Mouse (Mus musculus) intestine, postnatal 0 days (tissue): ENCODE results near the gene Zbtb20. TPM values are rescaled to one million over a fixed set of nuclear protein-coding genes. Genes with fewer than 3 reads are reported as not detected.

Source experiments
- ATAC-seq: fragments of 200-750 bp; cut with Nextera tagmentation; 2 replicates; pipeline ENCODE4 v1.8.0; 2017; ENCODE audit warnings: mild to moderate bottlenecking, moderate TSS enrichment, moderate library complexity
- H3K27ac ChIP-seq: fragments of 300-500 bp; sonication (generic); 2 replicates; pipeline ENCODE4 v1.5.1; 2014; ENCODE audit warnings: mild to moderate bottlenecking, low read depth, low read length, moderate library complexity
- H3K27me3 ChIP-seq: fragments of 300-500 bp; sonication (generic); replicated peaks from 2 replicates; pipeline ENCODE4 v1.6.1; 2014; ENCODE audit warnings: low read length, mixed read lengths; ENCODE audit not compliant: control insufficient read depth, insufficient read depth
- H3K36me3 ChIP-seq: fragments of 300-500 bp; sonication (generic); 2 replicates; pipeline ENCODE4 v1.6.1; 2014; ENCODE audit warnings: mild to moderate bottlenecking, moderate library complexity; ENCODE audit not compliant: control insufficient read depth, insufficient read depth
- H3K4me1 ChIP-seq: fragments of 300-500 bp; sonication (generic); replicated peaks from 2 replicates; pipeline ENCODE4 v1.6.1; 2014; ENCODE audit warnings: antibody characterized with exemption, low read length, mixed read lengths; ENCODE audit not compliant: control insufficient read depth, insufficient read depth
- H3K4me2 ChIP-seq: fragments of 300-500 bp; sonication (generic); replicated peaks from 2 replicates; pipeline ENCODE4 v1.6.1; 2014; ENCODE audit warnings: low read depth, mild to moderate bottlenecking, moderate library complexity
- H3K4me3 ChIP-seq: fragments of 300-500 bp; sonication (generic); 2 replicates; pipeline ENCODE4 v1.5.1; 2014; ENCODE audit warnings: low read depth, low read length
- H3K9ac ChIP-seq: fragments of 300-500 bp; sonication (generic); 2 replicates; pipeline ENCODE4 v1.6.1; 2014; ENCODE audit warnings: mild to moderate bottlenecking, low read depth, low read length
- H3K9me3 ChIP-seq: fragments of 300-500 bp; sonication (generic); 2 replicates; pipeline ENCODE4 v1.6.1; 2016; ENCODE audit warnings: mixed run types; ENCODE audit not compliant: control insufficient read depth
- CTCF ChIP-seq: sonication (generic); IDR thresholded peaks from 2 replicates; pipeline ENCODE4 v1.5.1; 2016; ENCODE audit warnings: low read depth, mild to moderate bottlenecking, control low read depth, antibody characterized with exemption, moderate library complexity
- WGBS: fragments of 180-500 bp; shearing (Covaris S2); extraction: QIAGEN DNeasy Blood & Tissue Kit; methylation state at CpG from one replicate; pipeline ENCODE4 v1.1.7; 2014; 5-methylcytosine and 5-hydroxymethylcytosine counted together
- polyA plus RNA-seq: library from polyadenylated mRNA; unstranded; fragments of >200 nt; fragmentation: Nextera tagmentation; extraction: Ambion mirVana; gene quantifications from 2 replicates; pipeline ENCODE4 v1.2.1, GENCODE M21; 2015

Gene Zbtb20
- polyA plus RNA-seq, 1 experiment from 2014 or later: 10.6 TPM

DNA sequence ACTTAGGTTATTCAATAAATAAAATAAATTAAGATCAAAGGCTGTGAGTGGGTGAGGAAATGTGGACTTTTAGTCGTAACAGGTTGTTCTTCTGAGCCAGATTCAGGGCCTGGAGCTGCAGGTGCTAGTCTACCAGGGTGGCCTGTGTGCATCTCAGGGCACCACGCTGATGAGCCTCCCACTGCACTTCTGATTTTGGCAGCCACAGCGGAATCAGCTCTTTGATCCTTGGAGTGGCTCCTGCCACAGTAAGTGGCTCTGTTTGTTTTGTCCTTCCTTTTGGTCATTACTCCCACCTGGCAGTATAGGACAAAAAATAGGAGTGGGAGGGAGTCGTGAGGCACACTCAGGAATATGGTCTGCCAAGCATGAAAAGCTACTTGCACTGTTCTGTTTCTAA is 354.6 kb downstream of the Zbtb20 start:
- H3K36me3 ChIP-seq: no peaks in the 10 kb centered on the region
- TF ChIP-seq CTCF: no peak
- no peaks in the 10 kb centered on the region for H3K9me3 ChIP-seq
- H3K4me2 ChIP-seq: no peak overlapping the region
- no peak overlapping the region for H3K27ac ChIP-seq
- WGBS: 71% methylated on average over 4 of the region's 4 CpGs
- H3K4me1 ChIP-seq: no peaks in the 10 kb centered on the region
- ATAC-seq: no peak
- H3K27me3 ChIP-seq: no peaks in the 10 kb centered on the region
- H3K4me3 ChIP-seq: no peak overlapping the region
- no peak overlapping the region for H3K9ac ChIP-seq

- H3K4me3 ChIP-seq: no peak overlapping the region
- no peaks in the 10 kb centered on the region for H3K36me3 ChIP-seq
- peak; percentile 91 for ATAC-seq
- no peak overlapping the region for H3K27ac ChIP-seq
- H3K4me2 ChIP-seq: no peak overlapping the region
- H3K4me1 ChIP-seq: no peaks in the 10 kb centered on the region
- H3K9me3 ChIP-seq: no peaks in the 10 kb centered on the region
- no peak overlapping the region for H3K9ac ChIP-seq
- TF ChIP-seq CTCF: no peak
- H3K27me3 ChIP-seq: no peaks in the 10 kb centered on the region
Measured at GRCm38 (mm10) chr16:43234249-43234648, 358.6 kb downstream of the Zbtb20 start.

- peak; percentile 60 for ATAC-seq
- no peaks in the 10 kb centered on the region for H3K9me3 ChIP-seq
- H3K4me1 ChIP-seq: no peaks in the 10 kb centered on the region
- H3K27ac ChIP-seq: no peak overlapping the region
- H3K4me3 ChIP-seq: no peak overlapping the region
- H3K36me3 ChIP-seq: no peaks in the 10 kb centered on the region
- WGBS: 43% methylated on average over 7 of the region's 7 CpGs
- H3K9ac ChIP-seq: no peak overlapping the region
- H3K27me3 ChIP-seq: no peaks in the 10 kb centered on the region
- peak overlapping the region; percentile 24 for H3K4me2 ChIP-seq
- TF ChIP-seq CTCF: no peak
Measured at GRCm38 (mm10) chr16:43235317-43235716, 359.6 kb downstream of the Zbtb20 start.

GRCm38 (mm10) chr16:43235721-43236159 is 360.1 kb downstream of the Zbtb20 start:
- no peak overlapping the region for H3K9ac ChIP-seq
- 48% methylated on average over 8 of the region's 8 CpGs for WGBS

GRCm38 (mm10) chr16:43237551-43237950 is 361.9 kb downstream of the Zbtb20 start:
- H3K9ac ChIP-seq: no peak overlapping the region
- H3K4me1 ChIP-seq: no peaks in the 10 kb centered on the region
- no peak overlapping the region for H3K27ac ChIP-seq
- ATAC-seq: no peak
- TF ChIP-seq CTCF: no peak
- no peak overlapping the region for H3K4me2 ChIP-seq
- H3K9me3 ChIP-seq: no peaks in the 10 kb centered on the region
- H3K27me3 ChIP-seq: no peaks in the 10 kb centered on the region
- no peaks in the 10 kb centered on the region for H3K36me3 ChIP-seq
- H3K4me3 ChIP-seq: no peak overlapping the region
- 69% methylated on average over 2 of the region's 2 CpGs for WGBS

More at GRCm38 (mm10) chr16:43235721-43236159, 360.1 kb downstream of the Zbtb20 start:
- H3K27me3 ChIP-seq: no peaks in the 10 kb centered on the region
- TF ChIP-seq CTCF: no peak
- no peak overlapping the region for H3K27ac ChIP-seq
- H3K9me3 ChIP-seq: no peaks in the 10 kb centered on the region
- no peak overlapping the region for H3K4me3 ChIP-seq
- no peak for ATAC-seq
- no peaks in the 10 kb centered on the region for H3K36me3 ChIP-seq
- no peaks in the 10 kb centered on the region for H3K4me1 ChIP-seq
- peak overlapping the region; percentile 24 for H3K4me2 ChIP-seq

DNA sequence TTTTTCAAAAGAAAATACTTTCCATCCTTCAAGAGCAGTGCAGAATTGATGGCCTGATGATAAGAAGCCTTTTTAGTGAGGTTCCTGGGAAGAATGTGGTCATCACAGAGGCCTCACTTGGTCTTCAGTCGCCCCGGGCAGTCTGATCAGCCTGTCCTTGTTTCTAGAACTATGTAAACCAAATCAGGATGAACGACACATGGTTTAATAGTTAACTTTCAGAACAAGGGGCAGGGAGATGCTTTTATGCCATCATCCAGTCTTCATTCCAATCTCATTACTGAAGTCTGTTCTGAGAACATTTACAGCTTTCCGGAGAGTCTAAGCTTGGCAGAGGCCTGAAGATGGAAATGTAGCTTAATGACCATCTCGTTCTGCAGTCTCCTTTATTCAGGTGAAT is 371.3 kb downstream of the Zbtb20 start:
- H3K4me2 ChIP-seq: no peak overlapping the region
- no peak overlapping the region for H3K9ac ChIP-seq
- TF ChIP-seq CTCF: no peak
- ATAC-seq: no peak
- no peaks in the 10 kb centered on the region for H3K4me1 ChIP-seq
- no peaks in the 10 kb centered on the region for H3K27me3 ChIP-seq
- H3K9me3 ChIP-seq: no peaks in the 10 kb centered on the region
- no peaks in the 10 kb centered on the region for H3K36me3 ChIP-seq
- WGBS: 36% methylated on average over 5 of the region's 5 CpGs
- no peak overlapping the region for H3K4me3 ChIP-seq
- H3K27ac ChIP-seq: no peak overlapping the region

DNA sequence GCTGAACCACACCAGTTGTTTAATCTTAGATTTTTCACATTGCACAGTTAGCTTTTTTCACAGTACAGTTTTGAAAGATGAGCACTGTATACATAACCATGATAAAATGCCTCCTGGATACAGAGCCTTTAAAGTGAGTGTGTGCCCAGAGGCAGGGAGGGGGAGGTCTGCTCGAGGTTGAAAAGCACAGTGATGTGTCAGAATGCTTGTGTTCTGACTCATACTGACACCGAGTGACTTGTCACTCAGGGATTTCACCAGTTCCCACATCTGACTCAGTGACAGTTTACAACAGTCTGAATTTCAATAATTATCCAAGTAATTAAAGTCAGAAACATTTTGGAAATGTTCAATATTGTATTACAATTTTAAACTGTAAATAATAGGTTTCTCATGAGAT is 377.4 kb downstream of the Zbtb20 start:
- WGBS: 27% methylated on average over 2 of the region's 2 CpGs
- ATAC-seq: no peak
- Histone ChIP-seq H3K9ac (no peak overlapping the region), H3K4me1 (no peaks in the 10 kb centered on the region), H3K9me3 (no peaks in the 10 kb centered on the region), H3K27me3 (no peaks in the 10 kb centered on the region), H3K4me2 (no peak overlapping the region), H3K36me3 (no peaks in the 10 kb centered on the region), H3K4me3 (no peak overlapping the region), H3K27ac (no peak overlapping the region)
- TF ChIP-seq CTCF: no peak
